Mouse (Mus musculus): Measurements from ENCODE around the gene 1700061G19Rik. TPM values are rescaled to one million over a fixed set of nuclear protein-coding genes. Genes with fewer than 3 reads are reported as not detected.

1700061G19Rik gene
- under 1 TPM in 1 of 2 experiments, not detected in 1; 0.05 TPM for polyA plus RNA-seq (2012; fragmentation: generic; extraction: Trizol)

GRCm38 (mm10) chr17:56874936-56875651 is at the start of gene 1700061G19Rik:
TSS of gene 1700061G19Rik (plus strand) at chr17:56875477.

GRCm38 (mm10) chr17:56830411-56831110 is 44.7 kb upstream of the 1700061G19Rik start, which contains the start of gene Rfx2:
TSS of gene Rfx2 (minus strand) at chr17:56831013.

GRCm38 (mm10) chr17:56874237-56874636 is 1.0 kb upstream of the 1700061G19Rik start, which contains the start of gene Acsbg2:
TSS of gene Acsbg2 (minus strand) at chr17:56874447.

GRCm38 (mm10) chr17:56935363-56936131 is 60.3 kb downstream of the 1700061G19Rik start, which contains the start of gene Mllt1:
TSS of gene Mllt1 (minus strand) at chr17:56935415.

Other genes with a start within 250 kb of the 1700061G19Rik start
- 10 to 100 TPM; 52.4 to 73.9 TPM for gene Lonp1, start 248.6 kb upstream of the 1700061G19Rik start, polyA plus RNA-seq (2012; fragmentation: generic; extraction: Trizol)
- under 1 TPM; 0.02 to 0.30 TPM for gene Catsperd, start 247.3 kb upstream of the 1700061G19Rik start, polyA plus RNA-seq (2012; fragmentation: generic; extraction: Trizol)
- 10 to 100 TPM; 71.2 to 89.9 TPM for gene Ranbp3, start 202.2 kb upstream of the 1700061G19Rik start, polyA plus RNA-seq (2012; fragmentation: generic; extraction: Trizol)
- 100 to 1,000 TPM; 608 to 937 TPM for gene Ndufa11, start 157.7 kb upstream of the 1700061G19Rik start, polyA plus RNA-seq (2012; fragmentation: generic; extraction: Trizol)
- gene Vmac, start 157.5 kb upstream of the 1700061G19Rik start, polyA plus RNA-seq (2012; fragmentation: generic; extraction: Trizol) = 10 to 100 TPM; 16.3 to 42.8 TPM
- 1 to 10 TPM; 3.2 to 3.9 TPM for gene Nrtn, start 117.9 kb upstream of the 1700061G19Rik start, polyA plus RNA-seq (2012; fragmentation: generic; extraction: Trizol)
- gene Dus3l, start 110.7 kb upstream of the 1700061G19Rik start, polyA plus RNA-seq (2012; fragmentation: generic; extraction: Trizol) = 10 to 100 TPM; 32.1 to 51.8 TPM
- gene Prr22, start 105.2 kb upstream of the 1700061G19Rik start, polyA plus RNA-seq (2012; fragmentation: generic; extraction: Trizol) = 1 to 10 TPM in 1 of 2 experiments, under 1 TPM in 1; 0.21 to 1.4 TPM
- 1 to 10 TPM; 2.5 to 5.7 TPM for gene Rfx2, start 44.5 kb upstream of the 1700061G19Rik start, polyA plus RNA-seq (2012; fragmentation: generic; extraction: Trizol)
- under 1 TPM; 0.01 to 0.13 TPM for gene Acsbg2, start 1.0 kb upstream of the 1700061G19Rik start, polyA plus RNA-seq (2012; fragmentation: generic; extraction: Trizol)
- gene Mllt1, start 59.9 kb downstream of the 1700061G19Rik start, polyA plus RNA-seq (2012; fragmentation: generic; extraction: Trizol) = 10 to 100 TPM; 34.4 to 56.4 TPM
- not detected for gene Acer1, start 106.6 kb downstream of the 1700061G19Rik start, polyA plus RNA-seq (2012; fragmentation: generic; extraction: Trizol)
- gene Clpp, start 114.8 kb downstream of the 1700061G19Rik start, polyA plus RNA-seq (2012; fragmentation: generic; extraction: Trizol) = 100 to 1,000 TPM; 137 to 187 TPM
- 10 to 100 TPM; 45.0 to 63.4 TPM for gene Alkbh7, start 121.9 kb downstream of the 1700061G19Rik start, polyA plus RNA-seq (2012; fragmentation: generic; extraction: Trizol)
- 1 to 10 TPM in 1 of 2 experiments, under 1 TPM in 1; 0.66 to 1.7 TPM for gene Pspn, start 124.5 kb downstream of the 1700061G19Rik start, polyA plus RNA-seq (2012; fragmentation: generic; extraction: Trizol)
- 10 to 100 TPM; 59.3 to 84.5 TPM for gene Gtf2f1, start 135.8 kb downstream of the 1700061G19Rik start, polyA plus RNA-seq (2012; fragmentation: generic; extraction: Trizol)
- gene Gm17949, start 136.0 kb downstream of the 1700061G19Rik start, polyA plus RNA-seq (2012; fragmentation: generic; extraction: Trizol) = under 1 TPM in 1 of 2 experiments, not detected in 1; 0.21 TPM
- gene Khsrp, start 156.0 kb downstream of the 1700061G19Rik start, polyA plus RNA-seq (2012; fragmentation: generic; extraction: Trizol) = 10 to 100 TPM; 25.5 to 61.1 TPM
- not detected for gene Slc25a41, start 166.2 kb downstream of the 1700061G19Rik start, polyA plus RNA-seq (2012; fragmentation: generic; extraction: Trizol)
- gene Crb3, start 183.6 kb downstream of the 1700061G19Rik start, polyA plus RNA-seq (2012; fragmentation: generic; extraction: Trizol) = not detected
- 1 to 10 TPM; 1.0 to 2.1 TPM for gene Slc25a23, start 184.4 kb downstream of the 1700061G19Rik start, polyA plus RNA-seq (2012; fragmentation: generic; extraction: Trizol)
- gene Dennd1c, start 203.0 kb downstream of the 1700061G19Rik start, polyA plus RNA-seq (2012; fragmentation: generic; extraction: Trizol) = not detected
- gene Tubb4a, start 212.3 kb downstream of the 1700061G19Rik start, polyA plus RNA-seq (2012; fragmentation: generic; extraction: Trizol) = under 1 TPM; 0.09 to 0.25 TPM
- gene Tnfsf9, start 229.8 kb downstream of the 1700061G19Rik start, polyA plus RNA-seq (2012; fragmentation: generic; extraction: Trizol) = 1 to 10 TPM; 2.8 to 3.0 TPM